Mouse (Mus musculus) lung, adult 2 months (tissue): ENCODE results near the gene Cenpx.

Experiments used
- CTCF ChIP-seq: fragments of 200-500 bp; IDR thresholded peaks from 2 replicates; pipeline ENCODE4 v1.5.1; 2011; ENCODE audit warnings: mild to moderate bottlenecking, low read length, control low read depth; ENCODE audit not compliant: insufficient read depth
- POLR2A ChIP-seq: fragments of 200-500 bp; IDR thresholded peaks from 2 replicates; pipeline ENCODE4 v1.6.1; 2011; ENCODE audit warnings: low read depth, mild to moderate bottlenecking, control low read depth, low read length, borderline replicate concordance; ENCODE audit errors: extremely low read depth

GRCm38 (mm10) chr11:120663714-120664113 lies 49.8 kb downstream of the Cenpx start:
- TF ChIP-seq CTCF (no peak), POLR2A (no peak)
